Mouse (Mus musculus): ENCODE data around the gene Arhgef11.
A peak's percentile ranks its signal among the peaks of the same experiment; 100 is the strongest.
"Not testable (repeated sequence)": the region's sequence is repeated elsewhere in the genome, so short reads cannot be mapped to it uniquely, and the experiment has no call there.

Arhgef11 gene

DNA sequence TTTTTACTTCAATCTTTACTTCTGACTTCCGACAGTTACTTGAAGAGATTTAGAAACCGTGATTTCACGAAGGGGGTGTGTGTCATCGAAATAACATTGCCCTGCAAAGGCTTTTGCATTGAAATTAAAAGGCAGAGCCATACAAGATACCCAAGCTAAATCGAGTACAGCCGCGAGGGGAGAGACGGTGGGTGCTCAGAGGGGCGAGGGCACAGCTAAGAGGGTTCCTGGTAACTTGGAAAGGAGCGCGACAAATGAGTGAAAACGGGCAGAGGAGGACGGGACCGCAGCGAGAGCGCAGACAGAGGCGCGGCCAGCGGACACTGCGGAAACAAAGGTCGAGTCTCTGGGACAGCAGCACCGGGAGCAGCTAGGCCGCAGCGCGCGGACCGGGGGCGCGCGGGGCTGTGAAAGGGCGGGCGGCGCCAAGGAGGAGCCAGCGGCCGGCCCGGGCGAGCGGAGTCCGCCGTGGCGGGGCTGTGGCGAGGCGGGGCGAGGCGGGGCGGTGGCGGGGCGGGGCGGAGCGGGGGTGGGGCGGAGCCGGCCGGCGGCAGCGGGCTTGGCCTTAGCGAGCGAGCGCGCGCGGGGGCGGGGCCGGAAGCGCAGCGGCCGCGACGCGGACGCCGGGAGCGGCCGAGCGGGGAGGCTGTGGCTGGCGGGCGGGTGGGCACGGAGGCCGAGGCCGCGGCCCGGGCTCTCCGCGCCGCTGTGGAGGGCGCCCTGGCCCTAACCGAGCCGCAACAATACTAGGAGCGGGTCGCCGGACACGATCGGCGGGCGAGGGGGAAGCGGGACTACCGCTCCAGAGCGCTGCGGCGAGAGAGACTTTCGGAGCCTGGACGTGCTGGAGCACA, at the start of gene Arhgef11:
Arhgef11 (plus strand) TSS at position 603 of the 854 bp plus-strand sequence.
- DNase-seq: peak; percentile 86 to 92

DNA sequence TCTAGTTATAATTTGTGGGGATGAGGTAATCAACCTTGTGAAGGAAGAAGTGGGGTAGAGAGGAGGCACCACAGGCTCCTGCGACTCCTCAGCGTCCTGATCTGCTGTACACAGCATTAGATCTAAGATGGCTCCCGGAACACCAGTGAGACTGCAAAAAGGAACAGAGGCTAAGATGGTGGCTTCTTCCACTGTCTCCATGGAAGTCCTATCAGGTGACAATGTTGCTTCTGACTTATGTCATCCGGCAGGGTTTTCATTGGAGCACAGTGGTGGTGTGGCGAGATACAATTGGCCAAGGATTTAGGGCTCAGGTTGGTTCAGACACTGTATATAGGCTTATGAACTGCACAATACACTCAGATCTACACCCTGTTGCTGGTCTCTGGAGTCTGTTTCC, 48.7 kb upstream of the Arhgef11 start:
- DNase-seq: no peak

DNA sequence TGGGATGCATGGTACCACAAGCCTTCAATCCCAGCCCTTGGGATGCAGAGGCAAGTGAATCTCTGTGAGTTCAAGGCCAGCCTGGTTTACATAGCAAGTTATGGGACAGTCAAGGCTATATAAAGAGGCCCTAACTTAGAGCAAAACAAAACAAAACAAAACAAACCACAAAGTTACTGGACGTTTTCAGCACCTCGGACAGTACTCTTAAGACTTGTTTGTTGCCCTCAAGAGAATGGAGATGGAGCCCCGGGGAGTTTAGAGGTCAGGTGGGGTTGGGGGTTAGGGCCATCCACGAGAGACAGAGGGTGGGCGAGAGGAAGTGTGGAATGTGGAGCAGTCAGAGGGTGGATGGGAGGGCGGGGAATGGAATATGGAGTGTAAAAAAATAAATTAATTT, 41.6 kb upstream of the Arhgef11 start:
- no peak for DNase-seq

DNA sequence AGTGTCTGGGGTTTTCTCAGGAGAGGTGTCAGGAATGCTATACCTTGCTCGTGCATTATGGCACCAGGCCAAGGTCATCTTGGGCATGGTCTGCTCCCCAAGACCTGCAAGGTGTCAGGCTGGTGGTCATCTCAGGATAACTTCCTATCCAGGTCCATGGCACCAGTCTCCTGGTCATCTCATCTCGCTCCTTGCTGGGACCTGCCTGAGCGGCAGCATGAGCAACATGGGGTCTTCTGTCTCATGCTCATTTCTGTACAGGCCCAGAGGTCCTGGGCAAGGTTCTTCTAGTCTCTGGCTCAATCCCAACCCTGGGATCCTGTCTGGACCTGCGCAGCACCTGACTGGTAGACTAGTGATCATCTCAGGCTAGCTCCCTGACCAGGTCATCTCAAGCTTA, 35.1 kb upstream of the Arhgef11 start:
- DNase-seq: no peak

DNA sequence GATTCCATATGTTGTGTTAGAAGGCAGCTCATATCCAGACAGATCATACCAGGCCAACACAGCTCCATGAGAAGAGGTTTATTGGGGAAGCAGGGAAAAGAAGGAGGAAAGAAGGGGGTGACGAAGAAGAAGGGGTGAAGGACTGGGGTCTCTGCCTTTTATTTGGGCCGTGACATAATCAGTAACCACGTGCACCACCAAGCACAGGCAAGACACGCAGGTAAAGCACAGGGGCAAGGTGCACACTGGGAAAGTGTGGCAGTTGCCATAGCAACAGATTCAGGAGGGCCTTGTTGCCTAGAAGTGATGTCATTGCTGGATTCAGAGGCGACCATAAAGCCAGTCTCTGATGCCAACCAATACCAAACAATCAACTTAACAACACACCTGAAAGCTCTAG, 23.6 kb upstream of the Arhgef11 start:
- no peak for DNase-seq

DNA sequence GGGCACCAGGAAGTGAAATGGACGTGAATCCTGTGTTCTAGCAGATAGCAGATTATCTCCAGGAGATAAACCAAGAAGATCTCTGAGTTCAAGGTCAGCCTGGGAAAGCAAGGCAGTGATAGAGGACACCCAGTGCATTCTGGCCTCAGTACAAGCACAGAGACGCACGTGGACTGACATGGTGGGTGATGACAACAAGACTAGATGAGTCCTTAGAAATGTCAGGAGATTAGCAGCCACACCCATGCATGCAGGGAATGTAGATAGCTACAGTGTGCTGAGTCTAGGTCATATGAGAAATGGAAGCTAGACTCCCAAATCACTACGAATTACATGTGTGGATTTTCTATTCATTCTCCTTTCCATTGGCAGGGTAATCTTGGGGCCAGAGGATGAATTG, 22.0 kb upstream of the Arhgef11 start:
- DNase-seq: not testable (repeated sequence)

DNA sequence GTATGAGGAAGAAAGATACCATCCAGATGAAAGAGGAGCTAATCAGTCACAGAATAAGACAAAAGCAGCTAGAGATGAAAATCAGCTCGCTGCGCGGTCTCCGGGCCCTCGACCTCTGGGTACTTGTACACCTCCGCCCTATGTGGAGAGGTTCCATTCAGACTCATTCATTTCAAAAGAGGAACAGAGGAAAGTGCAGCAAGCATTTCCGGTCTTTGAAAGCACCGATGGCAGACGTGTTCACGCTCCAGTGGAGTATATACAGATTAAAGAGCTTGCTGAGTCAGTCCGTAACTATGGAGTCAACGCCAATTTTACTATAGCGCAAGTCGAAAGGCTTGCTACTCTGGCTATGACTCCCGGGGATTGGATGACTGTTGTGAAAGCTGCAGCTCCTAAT, 16.3 kb upstream of the Arhgef11 start:
- DNase-seq: not testable (repeated sequence)

DNA sequence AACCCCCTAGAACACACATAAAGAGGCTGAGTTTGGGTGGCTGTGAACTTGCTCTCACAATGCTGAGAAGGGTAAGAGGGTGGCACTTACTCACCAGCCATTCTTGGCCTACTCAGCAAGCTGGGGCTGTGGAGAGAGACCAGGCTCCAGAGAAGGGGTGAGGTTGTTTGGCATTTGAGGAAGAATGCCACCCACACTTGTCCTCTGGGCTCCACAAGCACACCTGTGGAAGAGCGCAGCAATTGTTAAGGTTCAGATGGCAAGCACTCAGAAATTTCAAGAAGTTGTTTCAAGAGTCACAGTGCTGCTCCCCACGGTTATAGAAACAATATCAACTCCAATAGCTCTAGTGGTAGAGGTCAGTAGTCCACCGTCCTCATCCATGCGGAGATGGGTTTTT, 1.0 kb upstream of the Arhgef11 start:
- DNase-seq: no peak

DNA sequence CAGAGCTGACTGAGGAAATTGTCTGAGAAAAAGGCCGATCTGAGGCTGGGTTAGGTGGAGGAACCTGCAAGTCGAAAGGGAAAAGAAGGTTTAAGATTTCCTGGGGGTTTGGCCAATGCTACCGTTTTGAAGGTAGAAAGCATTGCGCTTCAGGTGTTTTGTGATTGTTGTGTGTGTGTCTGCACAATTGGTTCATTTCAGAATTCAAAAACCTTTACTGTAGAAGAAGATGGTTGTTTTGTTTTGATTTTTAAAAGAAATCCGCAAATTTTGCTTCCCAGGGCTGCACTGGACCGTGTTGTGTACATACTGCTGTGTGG, 412 bp downstream of the Arhgef11 start:
- DNase-seq: no peak

DNA sequence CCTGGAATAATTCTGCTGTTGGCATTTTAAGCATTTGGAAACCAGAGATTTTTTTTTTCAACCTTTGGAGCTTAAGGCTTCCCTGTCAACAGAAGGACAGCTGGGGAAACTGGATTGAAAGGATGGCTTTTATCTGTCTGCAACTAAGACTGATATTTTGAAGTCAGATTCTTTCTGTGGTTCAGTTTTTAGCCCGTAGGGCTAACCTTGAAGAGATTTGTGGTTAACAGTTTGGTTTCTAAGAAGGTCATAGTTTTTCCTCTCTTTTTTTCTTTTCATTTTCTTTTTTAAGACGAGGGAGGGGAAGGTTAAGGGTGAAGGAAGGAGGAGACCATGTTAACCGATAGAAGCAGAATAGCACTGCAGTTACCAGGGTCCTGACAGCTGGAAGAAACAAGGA, 881 bp downstream of the Arhgef11 start:
- no peak for DNase-seq

DNA sequence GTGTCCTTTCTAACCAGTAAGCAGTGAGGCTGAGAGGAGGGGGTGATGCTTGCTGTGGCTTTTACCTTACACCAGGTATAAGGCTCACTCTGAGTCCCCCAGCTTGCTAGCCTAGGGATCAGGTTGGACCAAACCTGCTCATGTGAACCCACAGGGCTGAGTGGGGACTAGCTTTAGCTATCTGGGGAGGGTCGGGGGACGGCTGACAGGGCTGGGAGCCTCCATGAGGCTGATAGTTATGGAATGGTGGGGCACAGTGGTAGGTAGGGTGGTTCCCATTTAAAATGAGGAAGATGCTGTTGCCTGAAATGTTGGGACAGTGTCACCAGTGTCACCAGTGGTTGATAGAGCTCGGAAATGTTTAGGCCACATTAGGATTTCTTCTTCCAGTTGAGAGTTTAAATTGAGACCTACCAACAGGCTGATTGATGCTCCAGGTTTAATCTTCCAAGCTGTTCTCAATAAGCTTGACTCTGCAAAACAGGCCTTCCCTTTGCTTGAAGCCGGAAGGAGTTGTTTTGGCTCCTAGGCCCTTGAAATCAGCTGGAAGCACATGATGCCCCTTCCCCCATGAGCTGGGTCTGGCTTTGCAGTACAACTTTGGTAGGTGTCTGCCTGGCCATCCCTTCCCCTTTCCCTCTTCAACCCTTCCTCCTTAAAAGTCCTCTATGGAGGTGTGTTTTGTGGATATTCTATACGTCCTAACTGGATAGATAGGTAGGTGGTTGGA, 1.8 kb downstream of the Arhgef11 start:
- no peak for DNase-seq

DNA sequence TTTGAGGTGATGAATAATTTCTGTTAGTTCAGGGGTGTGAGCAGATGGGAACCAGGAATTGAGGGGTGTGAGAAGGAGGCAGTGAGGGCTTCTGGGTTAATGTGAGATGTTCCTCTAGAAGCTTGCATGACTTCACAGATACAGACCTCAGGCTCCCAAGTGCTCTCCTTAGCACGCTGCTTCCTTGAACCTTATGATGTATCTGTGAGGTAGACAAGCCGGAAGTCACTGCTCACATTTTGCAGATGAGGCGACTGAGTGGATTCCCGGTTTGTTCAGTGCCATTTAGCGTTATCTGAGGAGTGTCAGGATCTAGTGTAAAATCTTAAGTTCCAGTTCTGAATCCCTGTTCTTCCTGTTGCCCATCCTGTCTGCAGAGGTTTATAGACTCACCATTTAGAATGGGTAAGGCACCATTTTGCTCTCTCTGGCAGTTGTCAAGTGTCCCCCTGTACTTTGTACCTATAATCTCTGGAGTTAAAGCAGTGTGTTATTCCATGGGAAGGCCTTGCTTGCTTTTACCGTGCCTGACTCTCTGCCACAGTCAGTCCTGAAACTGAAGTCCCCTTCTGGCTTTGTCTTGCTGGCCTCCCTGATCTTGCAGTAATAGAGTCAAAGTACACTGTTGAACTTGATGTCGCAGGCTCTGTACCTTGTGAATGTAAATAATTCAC, 3.0 kb downstream of the Arhgef11 start:
- DNase-seq: no peak

DNA sequence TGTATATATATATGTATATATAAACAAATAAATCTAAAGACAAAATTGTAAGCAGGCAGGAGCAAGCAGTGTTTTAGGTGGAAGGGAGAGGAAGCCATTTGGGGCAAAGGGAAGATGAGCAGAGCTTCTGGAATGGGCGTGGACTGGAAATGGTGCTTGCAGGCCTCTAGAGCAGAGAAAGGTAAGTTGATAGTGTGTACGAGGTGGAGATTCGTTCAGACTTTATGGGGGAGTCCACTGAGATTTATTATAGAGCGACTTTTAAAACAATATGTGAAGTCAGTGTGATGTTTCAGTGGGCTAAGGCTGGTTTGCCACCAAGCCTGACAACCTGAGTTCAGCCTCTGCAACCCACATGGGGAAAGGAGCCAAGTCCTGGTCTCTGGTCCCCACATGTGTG, 7.5 kb downstream of the Arhgef11 start:
- DNase-seq: no peak

DNA sequence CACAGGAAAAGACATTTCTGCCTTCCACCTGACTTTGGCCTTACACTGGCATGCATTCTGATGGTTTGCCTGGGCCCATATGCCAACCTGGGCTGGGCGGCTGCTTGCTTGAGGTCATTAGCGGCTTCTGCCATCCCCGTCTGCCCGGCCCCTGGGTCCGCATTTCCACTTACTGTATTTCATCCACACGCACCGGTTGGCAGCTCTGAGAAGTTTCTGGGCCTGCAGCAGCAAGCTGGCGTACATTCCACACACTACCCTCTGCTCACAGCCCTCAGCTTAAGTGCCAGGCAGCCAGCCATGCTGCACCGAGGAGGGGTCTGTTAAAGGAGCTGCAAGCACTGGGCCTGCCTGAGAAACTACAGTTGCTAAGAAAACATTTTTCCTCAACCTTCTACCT, 13.5 kb downstream of the Arhgef11 start:
- peak; percentile 43 to 70 for DNase-seq

DNA sequence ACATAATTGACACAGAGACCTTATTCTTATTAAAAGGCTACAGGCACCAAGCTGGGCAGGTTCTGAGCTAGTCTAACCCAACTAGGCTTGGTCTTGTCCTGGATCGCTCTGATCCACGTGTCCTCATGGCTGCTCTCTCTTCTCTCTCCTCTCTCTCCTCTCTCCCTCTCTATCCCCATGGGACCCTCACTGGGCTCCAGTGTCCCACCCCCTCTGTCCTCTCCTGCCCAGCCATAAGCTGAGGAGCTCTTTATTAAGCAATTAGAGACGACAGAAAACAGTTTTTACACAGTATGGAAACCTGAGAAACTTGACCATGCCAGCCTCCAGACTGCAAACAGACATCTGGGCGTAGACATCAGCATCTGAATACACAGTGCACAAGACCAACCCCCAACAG, 14.0 kb downstream of the Arhgef11 start:
- DNase-seq: no peak

DNA sequence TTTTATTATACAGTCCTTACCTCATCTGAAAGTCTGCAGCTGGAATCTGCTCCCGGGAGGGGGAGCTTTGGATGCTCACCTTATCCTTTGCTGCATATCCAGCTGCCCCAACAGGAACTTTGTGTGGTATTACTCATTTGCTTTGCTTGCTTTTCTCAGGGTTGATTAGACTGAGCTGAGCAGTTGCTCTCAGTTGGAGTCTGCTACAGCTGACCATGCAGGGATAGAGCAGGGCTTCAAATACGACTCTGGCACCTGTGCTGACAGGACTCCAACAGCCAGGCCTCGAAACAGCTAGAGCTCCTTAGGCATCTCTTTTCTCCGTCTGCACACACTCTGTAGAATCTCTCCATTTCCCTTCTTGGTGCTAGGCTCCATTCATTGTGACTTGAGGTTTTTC, 18.2 kb downstream of the Arhgef11 start:
- DNase-seq: no peak

DNA sequence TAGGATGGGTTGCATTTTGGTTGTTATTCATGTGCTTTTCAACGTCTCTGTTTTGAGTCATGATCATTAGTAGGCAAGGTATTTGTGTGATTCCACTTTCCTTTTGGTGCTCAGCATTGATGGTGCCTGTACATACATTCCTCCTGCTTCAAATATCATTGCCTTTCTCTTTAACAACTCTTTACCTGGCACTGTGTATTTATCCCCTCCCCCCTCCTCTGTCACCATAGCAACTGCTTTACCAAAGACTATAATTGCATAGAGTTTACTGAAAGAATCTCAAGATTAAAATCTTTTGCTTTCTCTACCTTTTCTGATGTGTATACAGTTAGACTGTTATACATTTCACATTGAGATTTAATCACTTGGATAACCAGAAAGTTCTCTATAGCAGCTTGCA, 26.1 kb downstream of the Arhgef11 start:
- DNase-seq: no peak

DNA sequence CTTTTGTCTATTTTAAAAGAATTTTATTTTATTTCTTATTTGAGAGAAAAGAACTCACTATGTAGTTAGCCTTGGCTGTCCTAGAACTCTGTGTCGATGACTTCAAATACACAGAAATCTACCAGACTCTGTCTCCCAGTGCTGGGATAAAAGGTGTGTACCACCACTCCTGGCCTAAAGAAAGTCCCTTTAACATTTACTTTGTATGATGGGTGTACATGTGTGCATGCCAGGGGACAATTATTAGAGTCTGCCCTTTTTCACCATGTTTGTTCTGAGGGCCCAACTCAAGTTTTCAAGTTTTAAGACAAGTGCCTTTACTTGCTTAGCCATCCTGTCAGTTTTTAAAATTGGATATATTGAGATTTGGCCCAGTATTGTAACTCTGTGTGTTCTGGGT, 28.8 kb downstream of the Arhgef11 start:
- DNase-seq: no peak

DNA sequence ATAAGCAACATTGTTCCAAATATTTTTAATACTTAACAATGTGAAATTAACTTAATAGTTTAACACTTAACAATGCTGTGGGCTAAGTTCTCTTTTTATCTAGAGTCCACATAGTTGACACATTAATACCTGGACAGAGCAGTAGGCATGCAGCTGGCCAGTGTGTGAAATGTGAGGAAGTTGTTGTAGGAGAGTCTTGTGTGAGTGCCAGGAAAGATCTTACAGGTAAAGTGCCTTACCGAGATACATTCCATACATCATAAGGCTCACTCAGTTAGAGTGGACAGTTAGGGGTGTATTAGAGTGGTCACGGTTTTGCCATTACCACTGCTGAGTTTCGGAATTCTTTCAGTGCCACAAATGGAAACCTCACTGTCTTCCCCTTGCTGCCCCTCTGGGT, 31.7 kb downstream of the Arhgef11 start:
- DNase-seq: no peak

DNA sequence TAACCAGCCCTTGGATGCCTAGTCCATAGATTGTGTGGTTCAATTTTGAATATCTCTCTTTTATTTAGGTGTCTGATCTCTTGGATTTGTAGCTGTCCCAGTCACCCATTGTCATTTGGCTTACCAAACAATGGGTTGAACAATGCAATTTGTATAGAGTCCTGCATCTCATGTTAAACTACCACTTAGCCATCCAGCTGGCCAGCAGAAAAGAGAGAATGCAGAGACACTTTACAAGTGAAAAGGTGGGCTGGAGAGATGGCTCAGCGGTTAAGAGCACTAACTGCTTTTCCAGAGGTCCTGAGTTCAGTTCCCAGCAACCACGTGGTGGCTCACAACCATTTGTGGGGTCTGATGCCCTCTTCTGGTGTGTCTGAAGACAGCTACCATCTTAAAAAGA, 41.0 kb downstream of the Arhgef11 start:
- no peak for DNase-seq

DNA sequence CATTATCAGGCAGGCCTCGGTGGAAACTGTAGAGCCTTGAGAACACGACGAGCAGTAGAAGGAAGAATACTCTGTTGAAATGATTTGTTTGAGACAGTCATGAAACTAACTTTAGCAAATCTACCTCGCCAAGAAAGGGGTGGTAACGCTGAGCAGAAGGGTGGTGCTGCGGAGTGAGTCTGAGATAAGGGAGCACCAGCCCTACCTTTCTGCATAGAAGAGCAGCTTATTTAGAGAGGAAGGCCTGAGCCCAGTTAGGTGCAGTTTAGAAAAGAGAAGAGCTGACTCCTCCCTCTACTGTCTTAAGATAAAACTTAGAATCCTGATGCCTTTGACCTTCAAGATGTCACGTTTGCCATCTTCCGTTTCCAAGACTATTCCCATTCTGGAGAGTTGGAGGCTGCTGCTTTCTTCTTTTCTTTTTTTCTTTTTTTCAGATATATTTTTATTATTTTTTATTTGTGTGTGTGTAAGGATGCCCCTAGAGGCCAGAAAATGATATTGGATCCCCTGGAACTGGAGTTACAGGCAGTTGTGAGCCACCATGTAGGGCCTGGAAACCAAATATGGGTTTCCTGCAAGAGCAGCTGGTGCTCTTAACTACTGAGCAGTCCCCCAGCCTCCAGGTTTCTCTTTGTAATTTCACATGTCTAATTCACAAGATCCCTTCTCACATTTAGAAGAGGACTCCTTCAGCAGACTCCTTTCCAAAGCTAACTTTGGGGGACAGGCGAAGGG, 42.5 kb downstream of the Arhgef11 start:
- peak; percentile 11 to 35 for DNase-seq

DNA sequence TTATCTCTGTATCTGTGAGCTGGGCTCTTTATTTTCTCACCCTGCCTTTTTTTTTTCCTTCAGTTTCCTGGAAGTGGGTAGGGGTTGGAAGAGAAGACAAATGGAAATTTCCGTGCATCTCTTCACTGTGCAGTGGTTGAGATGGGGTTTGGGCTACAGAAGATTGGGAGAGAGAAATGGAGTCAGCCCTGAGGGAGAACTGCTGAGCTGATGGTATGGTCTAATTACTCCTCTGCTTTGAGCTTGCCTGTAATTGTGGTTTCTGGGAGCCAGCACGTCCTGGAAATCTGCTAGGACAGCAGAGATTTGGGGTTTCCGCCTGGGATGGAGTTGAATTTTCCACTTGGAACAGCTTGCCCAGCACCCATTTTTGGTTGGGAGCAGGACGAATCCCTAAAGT, 43.1 kb downstream of the Arhgef11 start:
- DNase-seq: no peak

DNA sequence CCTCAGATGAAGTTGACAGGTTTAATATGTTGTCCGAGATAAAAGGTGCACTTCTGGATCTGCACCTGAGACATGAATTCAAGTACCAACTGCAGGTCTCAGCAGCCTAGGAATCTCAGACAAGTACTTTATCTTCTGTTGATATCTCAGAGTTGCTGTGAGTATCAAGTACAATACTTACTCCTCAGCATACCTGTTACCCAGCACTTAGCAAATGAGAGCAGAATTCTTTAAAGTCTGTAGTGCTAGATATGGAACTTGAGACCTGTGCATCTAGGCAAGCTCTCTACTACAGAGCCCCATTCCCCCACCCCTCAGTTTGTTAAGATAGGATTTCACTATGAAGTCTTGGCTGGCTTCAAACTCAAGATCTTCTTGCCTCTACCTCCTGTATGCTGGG, 43.9 kb downstream of the Arhgef11 start:
- DNase-seq: no peak

Data from kidney, postnatal 4 days (tissue).